Mouse (Mus musculus): ENCODE results near the gene Grin2c. TPM values are rescaled to one million over a fixed set of nuclear protein-coding genes. Genes with fewer than 3 reads are reported as not detected.

Gene Grin2c
- polyA plus RNA-seq, 1 experiment from 2014 or later = not detected

DNA sequence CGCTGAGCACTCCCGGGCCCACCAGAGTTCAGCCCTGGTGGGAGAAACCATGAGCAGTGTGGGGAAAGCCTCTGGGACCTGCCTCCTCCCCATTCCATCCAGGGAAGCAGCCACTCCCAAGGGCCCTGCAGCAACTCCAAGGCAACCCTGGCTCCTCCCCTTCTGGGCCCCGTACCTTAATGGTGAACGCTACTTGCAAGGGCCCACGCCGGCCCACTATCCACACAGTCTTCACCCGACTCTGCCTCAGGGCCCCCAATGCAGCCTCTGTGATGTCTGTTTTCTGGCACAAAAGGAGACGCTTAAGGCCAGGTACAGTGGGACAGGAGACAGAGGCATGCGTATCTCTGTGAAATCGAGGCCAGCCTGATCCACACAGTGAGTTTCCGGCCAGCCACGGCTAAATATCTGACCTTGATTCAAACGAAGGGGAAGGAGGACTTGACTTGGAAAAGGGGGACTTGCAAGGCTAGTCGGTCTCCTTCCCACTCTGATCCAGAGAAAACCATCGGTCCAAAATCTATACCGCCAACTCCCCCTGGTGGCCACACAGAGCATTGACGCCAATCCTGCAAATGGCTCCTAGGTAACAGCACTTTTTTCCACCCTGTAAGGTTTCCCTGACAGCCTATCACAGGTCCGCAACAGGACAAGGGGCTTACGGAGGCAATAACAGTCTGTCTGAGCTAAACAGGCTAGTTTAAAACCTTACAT, 3.3 kb upstream of the Grin2c start:
- H3K4me2 ChIP-seq (replicated peaks; ENCODE audit: low read depth) = no peak overlapping the region
- no peak overlapping the region for H3K9ac ChIP-seq (ENCODE audit: low read depth, low read length)
- 32% methylated on average over 19 of the region's 19 CpGs for WGBS
- no peak for ATAC-seq
- H3K36me3 ChIP-seq (ENCODE audit: control insufficient read depth, insufficient read depth) = peaks cover 24% of the 10 kb centered on the region
- no peak overlapping the region for H3K4me3 ChIP-seq (ENCODE audit: low read depth, low read length)
- H3K27me3 ChIP-seq (replicated peaks; ENCODE audit: control insufficient read depth, insufficient read depth, low read length) = peaks cover 33% of the 10 kb centered on the region
- no peaks in the 10 kb centered on the region for H3K9me3 ChIP-seq (ENCODE audit: control insufficient read depth)
- no peaks in the 10 kb centered on the region for H3K4me1 ChIP-seq (replicated peaks; ENCODE audit: control insufficient read depth, insufficient read depth, low read length)
- no peak overlapping the region for H3K27ac ChIP-seq (ENCODE audit: low read depth, low read length)
- peak; percentile 94 for TF ChIP-seq CTCF (IDR thresholded peaks at IDR 0.05; ENCODE audit: low read depth)

DNA sequence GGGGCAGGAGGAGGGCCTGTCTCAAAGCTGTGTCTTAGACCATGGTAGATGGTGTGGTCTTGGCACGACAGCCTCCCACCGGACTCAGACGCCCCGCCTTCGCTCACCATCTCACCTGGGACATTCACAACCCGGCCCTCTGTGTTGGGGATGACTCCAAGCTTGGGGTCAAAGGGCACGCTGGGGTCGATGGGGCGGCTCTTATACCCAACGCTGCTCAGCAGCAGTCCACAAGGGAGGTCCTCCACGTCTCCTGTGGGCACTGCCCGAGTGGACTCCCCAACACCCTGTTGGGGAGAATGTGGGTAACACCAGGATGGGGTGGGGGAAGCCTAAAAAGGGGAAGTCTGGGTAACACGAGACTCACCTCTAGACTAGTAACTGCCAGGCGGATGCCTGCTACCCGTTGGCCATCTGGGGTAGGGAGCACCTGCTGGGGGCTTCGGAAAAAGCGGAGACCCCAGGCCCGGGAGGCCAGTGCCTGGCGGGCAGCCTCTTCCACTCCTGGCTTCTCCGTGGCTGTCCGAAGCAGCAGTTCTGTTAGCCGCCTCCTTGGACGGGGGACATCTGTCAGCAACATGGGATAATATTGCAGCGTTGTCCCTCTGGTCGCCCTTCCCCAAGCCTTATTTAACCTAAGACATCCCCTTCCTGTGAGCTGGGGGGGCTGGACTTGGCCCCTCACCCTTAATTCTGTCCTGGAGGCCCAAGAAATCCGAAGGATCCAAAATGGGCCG, 2.5 kb upstream of the Grin2c start:
- peaks cover 24% of the 10 kb centered on the region for H3K36me3 ChIP-seq (ENCODE audit: control insufficient read depth, insufficient read depth)
- 91% methylated on average over 26 of the region's 27 CpGs for WGBS
- no peak overlapping the region for H3K9ac ChIP-seq (ENCODE audit: low read depth, low read length)
- H3K4me2 ChIP-seq (replicated peaks; ENCODE audit: low read depth) = no peak overlapping the region
- no peak for TF ChIP-seq CTCF (IDR thresholded peaks at IDR 0.05; ENCODE audit: low read depth)
- H3K9me3 ChIP-seq (ENCODE audit: control insufficient read depth) = no peaks in the 10 kb centered on the region
- no peak overlapping the region for H3K27ac ChIP-seq (ENCODE audit: low read depth, low read length)
- H3K4me3 ChIP-seq (ENCODE audit: low read depth, low read length) = no peak overlapping the region
- peaks cover 41% of the 10 kb centered on the region for H3K27me3 ChIP-seq (replicated peaks; ENCODE audit: control insufficient read depth, insufficient read depth, low read length)
- no peak for ATAC-seq
- H3K4me1 ChIP-seq (replicated peaks; ENCODE audit: control insufficient read depth, insufficient read depth, low read length) = no peaks in the 10 kb centered on the region

DNA sequence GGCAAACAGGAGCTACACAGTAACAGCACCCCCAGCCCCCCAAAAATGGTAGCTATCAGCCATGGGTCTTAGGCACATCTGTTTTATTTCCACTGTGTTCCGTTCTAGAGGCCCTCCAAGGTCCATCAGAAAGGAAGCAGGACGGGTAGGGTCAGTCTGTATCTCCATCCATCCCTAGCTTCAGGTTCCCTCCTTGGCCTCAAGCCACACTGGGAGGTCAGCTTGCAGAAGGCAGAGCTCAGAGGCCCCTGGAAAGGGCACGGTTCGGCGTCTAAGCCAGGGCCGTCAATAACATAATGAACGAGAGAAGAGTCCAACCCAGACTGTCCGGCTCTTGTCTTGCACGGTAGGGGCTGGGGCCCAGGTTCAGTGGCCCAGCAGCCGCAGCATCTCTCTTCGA, 915 bp upstream of the Grin2c start:
- Histone ChIP-seq H3K36me3 (ENCODE audit: control insufficient read depth, insufficient read depth) (peaks cover 24% of the 10 kb centered on the region), H3K9me3 (ENCODE audit: control insufficient read depth) (no peaks in the 10 kb centered on the region), H3K27me3 (replicated peaks; ENCODE audit: control insufficient read depth, insufficient read depth, low read length) (peaks cover 52% of the 10 kb centered on the region), H3K27ac (ENCODE audit: low read depth, low read length) (no peak overlapping the region), H3K4me1 (replicated peaks; ENCODE audit: control insufficient read depth, insufficient read depth, low read length) (no peaks in the 10 kb centered on the region), H3K4me3 (ENCODE audit: low read depth, low read length) (no peak overlapping the region), H3K4me2 (replicated peaks; ENCODE audit: low read depth) (no peak overlapping the region), H3K9ac (ENCODE audit: low read depth, low read length) (no peak overlapping the region)
- ATAC-seq = no peak
- 84% methylated on average over 11 of the region's 11 CpGs for WGBS
- no peak for TF ChIP-seq CTCF (IDR thresholded peaks at IDR 0.05; ENCODE audit: low read depth)

DNA sequence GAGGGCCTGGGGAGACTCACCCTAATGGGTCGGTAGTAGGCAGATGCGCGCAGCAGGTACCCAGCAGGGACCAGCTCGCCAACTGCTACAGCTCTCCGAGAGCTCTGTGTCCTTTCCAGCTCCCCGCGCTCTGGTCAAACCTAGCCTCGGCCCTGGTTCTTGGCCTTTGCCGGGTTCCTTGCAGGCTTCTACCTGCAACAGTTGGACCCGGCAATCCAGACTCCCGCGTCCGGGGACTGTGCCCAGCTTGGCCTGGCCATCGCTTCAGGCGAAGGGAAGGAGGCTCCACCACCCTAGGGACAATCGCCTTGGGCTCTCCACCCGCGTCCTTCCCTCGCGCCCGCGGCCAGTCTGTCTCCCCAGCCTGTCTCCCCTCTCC, 654 bp downstream of the Grin2c start:
- peak overlapping the region; percentile 57; the same call in 1 of the 2 replicates for H3K4me2 ChIP-seq (replicated peaks; ENCODE audit: low read depth)
- no peak for TF ChIP-seq CTCF (IDR thresholded peaks at IDR 0.05; ENCODE audit: low read depth)
- ATAC-seq = no peak
- no peaks in the 10 kb centered on the region for H3K4me1 ChIP-seq (replicated peaks; ENCODE audit: control insufficient read depth, insufficient read depth, low read length)
- WGBS = 2% methylated on average over 21 of the region's 22 CpGs
- H3K36me3 ChIP-seq (ENCODE audit: control insufficient read depth, insufficient read depth) = peaks cover 20% of the 10 kb centered on the region
- no peak overlapping the region for H3K27ac ChIP-seq (ENCODE audit: low read depth, low read length)
- peak overlapping the region; percentile 25 for H3K4me3 ChIP-seq (ENCODE audit: low read depth, low read length)
- no peak overlapping the region for H3K9ac ChIP-seq (ENCODE audit: low read depth, low read length)
- no peaks in the 10 kb centered on the region for H3K9me3 ChIP-seq (ENCODE audit: control insufficient read depth)
- peaks cover 64% of the 10 kb centered on the region for H3K27me3 ChIP-seq (replicated peaks; ENCODE audit: control insufficient read depth, insufficient read depth, low read length)

DNA sequence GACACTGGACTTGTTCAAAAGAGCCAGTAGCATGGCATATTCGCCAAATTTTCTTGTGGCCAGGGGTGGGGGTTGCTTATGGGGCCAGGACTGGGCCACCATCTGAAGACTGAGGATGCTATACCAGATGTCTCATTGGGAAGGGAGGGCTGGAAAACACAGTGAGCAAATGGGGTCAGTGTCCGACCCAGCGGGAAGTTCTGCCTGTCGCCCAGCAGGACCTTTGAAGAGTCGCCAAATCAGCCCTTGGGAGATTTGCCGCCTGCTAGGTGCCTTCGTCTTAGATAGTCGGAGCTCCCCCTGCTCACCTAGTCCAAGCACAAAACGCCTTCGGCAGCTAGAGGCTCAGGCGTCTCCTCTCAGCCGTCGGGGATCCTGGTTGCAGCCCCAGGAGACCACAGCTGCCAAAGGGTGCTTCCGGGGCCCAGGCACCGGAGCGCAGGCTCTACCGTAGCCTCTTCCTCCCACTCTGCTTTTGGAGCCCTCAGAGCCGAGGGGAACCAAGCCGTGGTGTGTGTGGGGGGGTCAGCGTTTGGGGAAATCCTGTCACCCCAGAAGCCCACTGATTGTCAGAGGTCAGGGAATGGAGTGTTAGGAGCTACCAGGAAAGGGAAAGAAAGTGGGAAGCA, 1.2 kb downstream of the Grin2c start:
- 0 out of 2 replicates have a peak overlapping the region, but pooled peaks have one; percentile 13 for H3K4me2 ChIP-seq (replicated peaks; ENCODE audit: low read depth)
- H3K4me3 ChIP-seq (ENCODE audit: low read depth, low read length) = no peak overlapping the region
- H3K27ac ChIP-seq (ENCODE audit: low read depth, low read length) = no peak overlapping the region
- H3K9me3 ChIP-seq (ENCODE audit: control insufficient read depth) = no peaks in the 10 kb centered on the region
- no peak for ATAC-seq
- peaks cover 20% of the 10 kb centered on the region for H3K36me3 ChIP-seq (ENCODE audit: control insufficient read depth, insufficient read depth)
- H3K27me3 ChIP-seq (replicated peaks; ENCODE audit: control insufficient read depth, insufficient read depth, low read length) = peaks cover 64% of the 10 kb centered on the region
- 4% methylated on average over 20 of the region's 20 CpGs for WGBS
- no peaks in the 10 kb centered on the region for H3K4me1 ChIP-seq (replicated peaks; ENCODE audit: control insufficient read depth, insufficient read depth, low read length)
- TF ChIP-seq CTCF (IDR thresholded peaks at IDR 0.05; ENCODE audit: low read depth) = no peak
- no peak overlapping the region for H3K9ac ChIP-seq (ENCODE audit: low read depth, low read length)
